Mouse (Mus musculus) adrenal gland, postnatal 36 days (tissue): ENCODE measurements around the gene Zfp113. TPM values are rescaled to one million over a fixed set of nuclear protein-coding genes. Genes with fewer than 3 reads are reported as not detected.
"Not testable (repeated sequence)": the region's sequence is repeated elsewhere in the genome, so short reads cannot be mapped to it uniquely, and the experiment has no call there.

Source experiments
- DNase-seq, 2 experiments: peaks; one replicate each; pipeline ENCODE4 v3.0.0; 2021; ENCODE audit warnings: mixed read lengths in 1 of 2
- microRNA-seq: library from miRNA; unstranded; fragments of <30 nt; microRNA quantifications from one replicate; pipeline ENCODE4 v1.2.0, GENCODE M21; 2021
- total RNA-seq, 2 experiments: library from RNA; stranded (reverse); gene quantifications; 2 replicates each; pipeline ENCODE4 v1.2.3; 2021

Gene Zfp113
- total RNA-seq, 2 experiments from 2014 or later = 11.7 to 12.4 TPM

DNA sequence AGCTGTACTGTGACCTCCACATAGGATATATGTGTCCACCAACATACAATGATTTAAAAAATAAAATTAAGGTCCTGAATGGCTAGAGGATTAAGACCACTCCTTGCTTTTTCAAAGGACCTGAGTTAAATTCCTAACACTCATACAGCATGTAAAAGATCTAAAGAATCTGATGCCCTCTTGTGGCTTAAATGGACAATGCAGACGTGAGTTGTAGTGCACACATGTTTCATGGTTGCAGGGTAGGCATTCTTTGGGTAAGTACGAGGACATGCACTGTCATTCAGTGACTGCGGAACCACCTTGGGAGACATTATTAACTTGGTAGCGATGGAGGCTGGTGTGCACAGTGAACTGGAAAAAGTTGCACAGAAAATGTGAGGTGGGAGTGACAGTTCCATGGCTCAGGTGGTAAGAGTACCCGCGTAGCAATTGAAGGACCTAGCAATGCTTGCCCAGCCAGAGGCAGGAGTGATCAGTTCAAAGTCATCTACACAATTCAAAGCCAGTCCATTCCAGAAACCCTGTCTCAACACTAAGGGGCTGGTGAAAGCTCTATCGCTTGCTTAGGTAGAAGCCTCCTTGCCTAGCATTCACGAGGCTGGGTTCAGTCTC, 17.5 kb downstream of the Zfp113 start:
- peak in 1 of 2 experiments; percentile 46 for DNase-seq

DNA sequence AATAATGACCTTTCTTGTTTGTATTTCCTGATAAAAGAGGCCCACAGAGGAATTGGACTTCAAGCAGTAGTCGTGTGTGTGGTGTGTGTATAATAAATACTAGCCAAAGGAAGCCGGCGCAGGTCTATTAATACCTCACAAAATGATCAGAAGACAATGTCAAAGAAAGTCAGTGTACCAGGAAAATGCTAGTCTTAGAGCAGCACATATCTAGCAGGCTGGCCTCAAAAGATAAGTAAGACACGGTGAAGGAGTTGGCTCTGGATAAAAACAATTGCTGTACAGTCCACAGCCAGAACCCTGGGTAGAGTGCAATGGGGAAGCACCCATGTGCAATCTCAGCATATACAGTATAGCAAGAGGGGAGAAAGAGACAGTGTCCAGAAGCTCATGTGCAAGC, 18.3 kb downstream of the Zfp113 start:
- DNase-seq = no peak

DNA sequence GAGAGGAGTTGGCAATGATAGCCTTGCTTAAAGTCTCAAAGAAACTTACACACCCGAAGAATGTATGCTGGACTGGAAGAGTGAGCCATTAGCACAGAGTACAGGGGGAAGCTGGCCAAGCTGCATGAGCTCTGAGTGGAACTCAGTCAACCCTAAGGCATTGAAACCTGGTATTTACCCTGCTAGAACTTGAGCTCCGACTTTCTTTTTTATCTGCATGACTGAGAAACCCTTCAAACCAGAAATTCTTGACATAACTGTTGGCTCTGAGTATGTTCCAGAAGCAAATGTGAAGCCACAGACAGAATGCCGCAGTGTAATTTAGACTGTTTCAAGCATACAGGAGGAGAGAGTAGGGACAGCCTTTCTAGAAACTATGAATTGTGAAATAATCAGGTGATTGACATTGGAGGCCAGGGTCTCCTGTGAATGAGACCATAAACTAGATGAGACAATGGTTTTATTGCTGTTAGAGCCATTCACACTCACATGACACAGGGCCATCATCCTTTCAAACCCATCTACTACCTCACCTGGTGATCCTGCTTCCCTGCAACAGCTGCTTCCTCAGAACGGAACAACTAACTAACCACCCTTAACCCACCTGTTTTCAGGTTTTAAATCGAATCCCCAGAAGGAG, 23.0 kb downstream of the Zfp113 start:
- no peak for DNase-seq

DNA sequence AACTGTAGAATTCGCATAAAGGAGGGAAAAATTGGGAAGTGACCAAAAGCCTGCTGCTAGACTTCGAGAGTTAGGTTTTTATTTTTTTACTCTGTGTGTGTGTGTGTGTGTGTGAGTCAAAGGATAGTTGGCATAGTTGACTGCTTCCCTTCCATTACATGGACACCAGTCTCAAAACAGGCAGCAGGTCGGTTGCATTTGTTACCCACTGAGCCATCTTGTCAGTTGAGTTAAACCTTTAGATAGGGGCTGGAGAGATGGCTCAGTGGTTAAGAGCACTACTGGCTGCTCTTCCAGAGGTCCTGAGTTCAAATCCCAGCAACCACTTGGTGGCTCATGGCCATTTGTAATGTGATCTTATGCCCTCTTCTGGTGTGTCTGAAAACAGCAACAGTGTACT, 37.5 kb downstream of the Zfp113 start:
- DNase-seq = no peak

DNA sequence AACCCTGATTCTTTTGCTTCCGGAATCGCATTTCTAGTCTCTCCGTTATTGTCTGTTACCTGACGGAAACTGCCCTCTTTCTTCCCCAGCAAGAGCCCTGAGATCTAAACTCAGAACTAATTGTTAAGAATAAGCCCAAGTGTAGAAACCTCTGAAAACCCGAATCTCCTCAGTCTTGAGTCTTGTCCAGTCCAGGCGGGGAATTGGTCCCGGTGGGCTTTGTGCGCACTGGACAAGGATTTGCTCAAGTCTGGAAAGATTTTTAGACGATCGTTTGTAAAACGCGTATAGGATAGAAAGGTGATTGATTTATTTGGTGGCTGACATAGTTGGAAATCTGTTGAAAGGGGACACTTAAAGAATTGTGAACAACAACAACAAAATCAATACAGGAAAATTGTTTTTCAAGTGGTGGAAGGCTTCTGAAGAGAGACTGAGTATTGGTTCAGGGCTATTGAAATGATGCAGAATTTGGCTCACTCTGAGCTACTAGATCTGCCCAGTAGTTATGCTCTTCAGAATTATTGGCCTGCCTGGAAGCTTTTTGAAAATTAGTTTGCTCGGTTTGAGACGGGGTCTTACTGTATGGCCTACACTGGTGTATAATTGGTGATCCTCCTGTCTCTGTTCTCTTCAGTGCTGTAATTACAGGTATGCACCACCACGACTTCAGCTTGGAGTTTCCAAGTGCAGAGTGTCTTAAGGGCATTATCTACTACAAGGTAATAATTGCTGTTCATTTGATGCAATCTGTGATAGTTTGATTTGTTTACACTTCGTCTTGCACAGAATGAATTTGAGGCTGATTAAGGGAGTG, 38.1 kb downstream of the Zfp113 start:
- DNase-seq = no peak

DNA sequence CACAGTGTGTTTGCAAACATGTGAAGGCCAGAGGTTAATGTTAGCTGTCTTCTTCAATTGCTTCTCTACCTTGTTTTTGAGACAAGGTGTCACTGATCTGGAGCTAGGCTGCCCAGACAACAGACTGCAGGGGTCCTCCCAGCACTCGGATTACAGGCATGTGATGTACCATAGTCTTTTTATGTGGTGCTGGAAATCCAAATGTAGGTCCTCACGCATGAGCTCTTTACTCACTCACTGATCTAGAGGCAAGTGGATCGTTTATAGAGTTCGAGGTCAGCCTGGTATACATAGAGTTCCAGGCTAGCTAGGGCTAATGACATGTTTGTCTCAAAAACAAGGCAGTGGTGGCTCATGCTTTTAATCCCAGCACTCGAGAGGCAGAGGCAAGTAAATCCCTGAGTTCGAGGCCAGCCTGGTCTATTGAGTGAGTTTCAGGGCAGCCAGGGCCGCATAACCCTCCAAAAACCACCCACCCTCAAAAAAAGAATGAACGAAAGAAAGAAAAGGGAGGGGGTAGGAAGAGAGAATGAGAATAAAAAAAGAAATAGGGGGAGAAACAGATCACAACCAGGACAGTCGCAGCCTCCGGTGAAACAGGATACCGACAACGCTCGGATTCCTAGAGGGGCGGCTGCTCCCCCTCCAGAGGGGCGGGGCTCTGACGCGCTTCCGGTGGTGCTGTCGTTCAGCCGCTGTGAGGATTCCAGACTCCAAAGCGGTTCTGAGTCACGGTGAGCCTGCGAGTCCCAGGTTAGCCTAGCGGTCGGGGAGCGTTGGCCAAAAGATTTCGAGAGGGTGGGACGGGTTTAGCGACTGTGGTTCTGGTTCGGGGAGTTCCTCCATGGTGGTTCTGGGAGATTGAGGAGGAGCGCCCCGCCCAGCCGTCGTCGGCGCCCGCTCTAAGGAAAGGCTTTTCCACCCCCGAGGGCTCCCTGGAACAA, 39.0 kb downstream of the Zfp113 start, which contains the start of gene Zscan21:
Zscan21 (plus strand) TSS at position 649 of the 944 bp plus-strand sequence.
- DNase-seq = peak; percentile 95 to 96

DNA sequence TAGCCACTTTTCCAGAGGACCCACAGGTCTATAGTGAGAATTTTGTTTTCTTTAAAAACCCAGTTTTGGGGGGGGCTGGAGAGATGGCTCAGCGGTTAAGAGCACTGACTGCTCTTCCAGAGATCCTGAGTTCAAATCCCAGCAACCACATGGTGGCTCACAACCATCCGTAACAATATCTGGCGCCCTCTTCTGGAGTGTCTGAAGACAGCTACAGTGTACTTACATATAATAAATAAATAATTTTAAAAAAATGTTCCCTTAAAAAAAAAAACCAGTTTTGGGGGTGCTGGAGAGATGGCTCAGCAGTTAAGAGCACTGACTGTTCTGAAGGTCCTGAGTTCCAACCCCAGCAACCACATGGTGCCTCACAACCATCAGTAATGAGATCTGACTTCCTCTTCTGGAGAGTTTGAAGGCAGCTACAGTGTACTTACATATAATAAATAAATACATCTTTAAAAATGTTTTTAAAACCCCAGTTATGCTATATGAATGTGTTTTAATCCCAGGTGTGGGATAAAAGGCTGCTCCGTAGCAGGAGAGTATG, 45.6 kb downstream of the Zfp113 start:
- DNase-seq = not testable (repeated sequence)

DNA sequence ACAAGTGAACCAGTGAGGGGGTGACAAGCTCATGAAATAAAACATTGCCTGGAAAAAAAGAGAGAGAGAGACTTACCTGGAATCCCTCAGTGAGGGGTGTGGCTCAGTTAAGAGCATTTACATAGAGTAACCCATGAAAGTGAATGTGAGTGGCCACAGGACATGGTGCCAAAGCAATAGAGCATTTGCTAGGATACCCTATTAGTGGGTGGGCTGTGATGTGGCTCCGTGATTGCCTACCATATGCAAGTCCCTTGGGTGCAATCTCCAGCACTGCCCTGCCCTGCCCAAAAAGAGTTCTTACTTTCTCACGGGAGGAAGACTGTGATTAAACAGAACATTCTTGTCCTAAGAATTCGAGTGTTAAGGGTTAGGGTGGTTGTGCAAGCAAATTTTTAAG, 48.4 kb downstream of the Zfp113 start:
- DNase-seq = no peak

DNA sequence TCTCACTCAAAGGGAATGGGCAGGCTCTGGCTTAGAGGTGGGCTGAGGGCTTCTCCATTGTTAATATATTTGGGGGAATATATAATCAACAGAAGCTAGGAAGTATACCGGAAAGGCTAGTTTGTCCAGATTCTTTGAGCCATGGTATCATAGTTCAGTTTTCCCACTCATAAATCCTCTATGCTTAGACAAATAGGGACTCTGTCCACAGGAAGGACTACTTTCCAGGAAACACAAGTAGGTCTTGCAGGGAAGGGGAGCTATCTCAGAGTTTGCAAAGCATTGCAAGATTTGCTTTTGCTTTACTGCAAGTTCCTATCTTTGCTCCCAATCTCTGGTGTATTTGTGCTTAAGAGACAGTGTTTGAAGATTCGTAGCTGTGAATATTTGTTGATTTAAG, 50.6 kb downstream of the Zfp113 start:
- no peak for DNase-seq

DNA sequence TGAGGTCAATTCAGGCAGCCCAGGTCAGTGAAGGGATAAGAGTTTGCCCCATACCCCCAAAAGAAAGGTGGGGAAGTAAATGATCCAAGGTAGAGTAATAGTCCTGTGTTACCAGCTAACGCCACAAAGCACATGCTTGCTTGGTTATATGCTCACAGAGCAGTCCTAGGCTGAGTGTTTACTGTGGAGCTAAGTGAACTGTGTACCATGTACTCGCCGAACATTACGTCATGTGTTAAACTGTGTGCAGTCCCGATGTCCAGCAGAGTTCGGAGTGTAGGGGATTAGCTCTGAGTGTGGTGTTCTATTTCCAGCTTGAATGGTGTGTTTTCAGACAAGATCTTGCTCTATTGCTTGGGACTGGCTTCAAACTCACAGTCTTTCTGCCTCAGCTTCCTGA, 61.1 kb downstream of the Zfp113 start:
- DNase-seq = no peak

DNA sequence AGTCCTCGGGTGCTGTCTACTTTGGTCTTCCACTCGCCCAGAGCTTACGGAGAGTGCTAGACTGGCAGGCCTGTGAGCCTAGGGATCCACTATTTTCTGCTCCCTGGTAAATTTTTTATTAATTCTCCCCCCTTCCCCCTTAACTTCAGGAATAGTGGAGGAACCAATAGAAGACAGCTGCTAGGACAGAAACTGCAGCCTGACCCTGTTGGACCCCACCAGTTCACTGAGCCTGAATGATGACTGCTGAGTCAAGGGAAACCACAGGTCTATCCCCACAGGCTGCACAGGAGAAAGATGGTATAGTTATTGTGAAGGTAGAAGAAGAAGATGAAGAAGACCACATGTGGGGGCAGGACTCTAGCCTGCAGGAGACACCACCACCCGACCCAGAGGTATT, 62.8 kb downstream of the Zfp113 start:
- DNase-seq = no peak

DNA sequence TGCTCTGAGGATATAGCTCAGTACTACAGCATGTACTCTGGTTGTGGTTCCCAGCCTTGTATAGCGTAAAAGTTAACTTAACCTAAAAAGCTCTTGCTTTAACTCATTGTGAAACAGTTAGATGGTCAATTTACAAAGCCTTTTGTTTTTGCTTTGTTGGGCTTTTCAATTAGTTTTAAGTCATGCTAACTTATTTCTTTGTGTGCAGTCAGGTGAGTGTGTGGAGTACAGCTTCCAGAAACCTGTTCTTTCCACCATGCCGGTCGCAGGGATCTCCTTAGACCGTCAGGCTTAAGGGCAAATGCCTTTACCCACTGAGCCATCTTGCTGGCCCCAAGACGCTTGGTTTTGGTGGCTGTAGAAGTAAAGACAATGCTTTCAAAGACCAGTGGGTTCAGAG, 64.8 kb downstream of the Zfp113 start:
- no peak for DNase-seq

DNA sequence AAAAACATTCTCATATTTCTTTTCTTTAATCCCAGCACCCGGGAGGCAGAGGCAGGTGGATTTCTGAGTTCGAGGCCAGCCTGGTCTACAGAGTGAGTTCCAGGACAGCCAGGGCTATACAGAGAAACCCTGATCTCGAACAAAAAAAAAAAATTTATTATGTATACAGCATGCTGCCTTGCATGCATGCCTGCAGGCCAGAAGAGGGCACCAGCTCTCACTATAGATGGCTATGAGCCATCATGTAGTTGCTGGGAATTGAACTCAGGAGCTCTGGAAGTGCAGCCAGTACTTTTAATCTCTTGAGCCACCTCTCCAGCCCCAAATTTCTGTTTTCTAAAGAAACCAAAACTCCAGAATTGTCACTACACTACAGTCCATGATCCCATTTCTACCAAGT, 65.3 kb downstream of the Zfp113 start:
- DNase-seq = peak; percentile 4 to 19

Small RNA genes lying within 50 kb of the gene (microRNA-seq; reads per million reads assigned to microRNA genes)
- gene Mir106b (1,561 reads per million, percentile 83 among the genes with 10 or more reads in this experiment), gene Mir25 (520 reads per million, percentile 71 among the genes with 10 or more reads in this experiment), gene Mir93 (3,970 reads per million, percentile 90 among the genes with 10 or more reads in this experiment)

Other genes starting within 250 kb of the Zfp113 start
- gene Cyp3a13, start 234.1 kb downstream of the Zfp113 start, total RNA-seq = under 1 TPM; 0.13 to 0.33 TPM
- under 1 TPM; 0.13 to 0.36 TPM for gene Gjc3, start 192.6 kb downstream of the Zfp113 start, total RNA-seq
- under 1 TPM; 0.49 to 0.79 TPM for gene Azgp1, start 174.2 kb downstream of the Zfp113 start, total RNA-seq
- gene Smok3a, start 134.5 kb downstream of the Zfp113 start, total RNA-seq = not detected
- gene Smok3b, start 134.3 kb downstream of the Zfp113 start, total RNA-seq = not detected
- gene Smok3c, start 102.5 kb downstream of the Zfp113 start, total RNA-seq = not detected
- 10 to 100 TPM; 36.3 to 41.9 TPM for gene Zkscan1, start 70.7 kb downstream of the Zfp113 start, total RNA-seq
- 10 to 100 TPM; 15.2 to 16.9 TPM for gene Zscan21, start 38.8 kb downstream of the Zfp113 start, total RNA-seq
- gene Cops6, start 5.3 kb upstream of the Zfp113 start, total RNA-seq = 100 to 1,000 TPM; 143 to 152 TPM
- 10 to 100 TPM; 19.1 to 19.7 TPM for gene Ap4m1, start 16.3 kb upstream of the Zfp113 start, total RNA-seq
- gene Mcm7, start 16.7 kb upstream of the Zfp113 start, total RNA-seq = 10 to 100 TPM; 33.0 to 34.5 TPM
- 10 to 100 TPM; 41.2 to 47.5 TPM for gene Taf6, start 31.7 kb upstream of the Zfp113 start, total RNA-seq
- 10 to 100 TPM; 21.5 to 24.7 TPM for gene Cnpy4, start 31.7 kb upstream of the Zfp113 start, total RNA-seq
- gene Mblac1, start 38.6 kb upstream of the Zfp113 start, total RNA-seq = 1 to 10 TPM; 8.5 to 9.2 TPM
- under 1 TPM; 0.26 to 0.43 TPM for gene Nxpe5, start 70.2 kb upstream of the Zfp113 start, total RNA-seq
- gene Lamtor4, start 99.7 kb upstream of the Zfp113 start, total RNA-seq = 10 to 100 TPM; 76.3 to 99.9 TPM
- gene BC037034, start 108.3 kb upstream of the Zfp113 start, total RNA-seq = 10 to 100 TPM; 20.6 to 30.4 TPM
- gene Gal3st4, start 117.1 kb upstream of the Zfp113 start, total RNA-seq = under 1 TPM in 1 of 2 experiments, not detected in 1; 0.17 TPM
- gene Gm43720, start 124.2 kb upstream of the Zfp113 start, total RNA-seq = not detected
- gene Gpc2, start 124.3 kb upstream of the Zfp113 start, total RNA-seq = under 1 TPM; 0.26 to 0.36 TPM
- not detected for gene Stag3, start 124.5 kb upstream of the Zfp113 start, total RNA-seq
- under 1 TPM in 1 of 2 experiments, not detected in 1; 0.36 TPM for gene Pvrig, start 186.2 kb upstream of the Zfp113 start, total RNA-seq